Mouse (Mus musculus) brain, adult 2 months (tissue): Measurements from ENCODE around the gene Fignl2.

ENCODE experiments used
- DNase-seq: peaks from one replicate; pipeline ENCODE4 v3.0.0; 2011; ENCODE audit warnings: low read depth, low spot score

Gene Fignl2

DNA sequence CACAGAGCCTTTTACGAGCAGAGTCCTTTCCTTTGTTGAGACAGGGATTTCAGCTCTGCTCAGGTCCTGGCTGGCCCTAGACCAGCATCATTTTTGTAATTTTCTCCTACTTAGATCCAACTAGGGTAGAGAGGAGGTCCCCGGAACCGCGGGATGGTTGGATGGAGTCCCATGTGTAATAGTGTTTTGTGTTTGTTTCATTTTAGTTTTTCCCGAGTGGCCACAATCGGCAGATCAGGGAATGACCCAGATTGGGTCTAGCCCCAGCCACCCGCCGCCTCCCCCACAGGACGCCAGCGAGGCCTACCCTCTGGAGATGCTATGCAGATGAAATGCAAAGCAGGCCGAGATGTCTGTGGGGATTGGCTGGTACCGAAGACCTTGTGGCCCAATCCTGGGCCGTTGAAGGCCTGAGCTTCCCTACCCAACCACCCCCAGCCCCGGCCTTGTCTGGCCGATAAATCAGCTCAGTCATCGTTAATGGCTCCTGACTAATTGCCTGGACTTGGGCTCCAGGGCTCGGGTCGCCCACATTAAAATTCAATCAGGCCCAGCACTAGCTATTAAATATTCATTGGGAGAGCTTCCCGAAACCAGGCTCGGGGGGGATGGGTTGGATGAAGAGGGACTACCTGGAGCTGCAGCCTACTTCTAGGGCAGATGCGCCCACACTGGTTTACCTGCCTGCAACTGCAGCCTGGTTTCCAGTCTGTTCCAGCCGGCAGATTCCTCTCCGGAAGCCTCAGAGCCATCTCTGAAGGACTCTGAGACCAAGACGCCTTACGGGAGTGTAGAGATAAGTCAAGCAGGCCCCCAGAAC is 14.7 kb upstream of the Fignl2 start:
- peak; percentile 89 for DNase-seq

DNA sequence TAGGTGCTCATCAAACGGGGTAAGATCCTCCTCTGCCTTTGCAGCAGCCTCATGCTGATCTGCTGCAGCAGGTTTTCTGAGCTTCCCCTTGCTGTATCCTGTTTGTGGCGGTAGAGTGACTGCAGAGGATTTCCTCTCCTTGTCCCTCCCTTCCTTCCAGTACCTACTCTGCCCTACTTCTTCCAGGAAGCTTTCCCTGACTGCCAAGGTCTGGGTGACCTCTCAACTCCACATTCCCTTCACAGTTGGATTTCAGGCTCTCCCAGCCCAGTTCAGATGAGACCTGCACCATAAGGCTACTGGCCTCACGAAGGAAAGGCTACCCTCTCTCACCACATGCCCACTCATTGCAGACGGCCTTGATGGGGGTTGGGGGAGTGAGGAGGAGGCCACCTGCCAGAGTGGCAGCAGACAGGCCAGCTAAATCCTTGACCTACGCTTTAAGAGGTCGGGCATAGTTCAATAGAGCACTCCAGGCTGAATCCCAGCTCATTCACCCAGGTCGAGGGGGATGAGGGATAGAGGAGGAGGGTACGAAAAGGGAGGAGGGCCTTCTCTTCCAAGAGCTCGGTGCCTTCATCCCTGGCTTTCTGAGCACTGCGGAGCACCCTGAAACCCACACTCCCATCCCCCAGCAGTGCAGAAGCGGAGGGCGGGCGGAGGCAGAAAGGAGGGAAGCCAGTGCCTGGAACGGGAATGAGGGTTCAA is 13.9 kb upstream of the Fignl2 start:
- peak; percentile 46 for DNase-seq

- no peak for DNase-seq
Measured at GRCm38 (mm10) chr15:101091551-101091950, 13.2 kb upstream of the Fignl2 start.

DNA sequence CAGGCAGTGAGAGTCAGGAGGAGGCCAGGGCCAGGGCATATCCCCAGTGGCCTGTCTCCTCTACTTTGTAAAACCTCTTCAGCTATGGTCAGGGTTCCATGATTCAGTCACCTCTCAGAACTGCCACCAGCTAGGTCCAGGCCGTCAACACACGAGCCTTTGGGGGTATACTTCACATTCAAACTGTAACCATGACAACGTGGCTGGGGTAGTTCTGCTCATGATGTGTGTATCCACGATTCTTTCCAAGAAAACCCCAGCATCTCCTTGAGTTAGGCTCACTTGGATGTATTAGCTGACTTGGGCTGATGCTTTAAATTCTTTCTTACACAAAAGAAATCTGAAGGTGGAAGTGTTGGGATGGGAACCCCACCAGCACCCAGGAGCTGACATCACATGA is 9.9 kb upstream of the Fignl2 start:
- DNase-seq = peak; percentile 27

DNA sequence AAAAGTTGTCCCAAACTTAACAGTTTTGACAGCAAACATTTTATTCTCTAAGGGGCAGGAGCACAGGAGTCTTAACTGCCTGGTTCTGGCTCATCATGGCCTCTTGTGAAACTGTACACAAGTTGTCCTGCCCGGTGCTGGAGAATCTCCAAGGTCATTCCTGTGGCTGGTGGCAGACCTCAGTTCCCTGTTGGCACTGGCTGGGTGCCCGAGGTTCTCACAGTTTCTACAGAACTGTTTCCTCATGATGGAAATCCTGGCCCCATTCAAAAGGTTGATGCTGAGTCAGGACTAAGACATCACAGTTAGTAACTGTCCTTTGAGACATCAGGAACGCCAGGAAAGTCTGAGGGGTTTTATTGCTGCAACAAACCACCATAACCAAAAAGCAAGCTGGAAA is 8.6 kb upstream of the Fignl2 start:
- peak; percentile 20 for DNase-seq

DNA sequence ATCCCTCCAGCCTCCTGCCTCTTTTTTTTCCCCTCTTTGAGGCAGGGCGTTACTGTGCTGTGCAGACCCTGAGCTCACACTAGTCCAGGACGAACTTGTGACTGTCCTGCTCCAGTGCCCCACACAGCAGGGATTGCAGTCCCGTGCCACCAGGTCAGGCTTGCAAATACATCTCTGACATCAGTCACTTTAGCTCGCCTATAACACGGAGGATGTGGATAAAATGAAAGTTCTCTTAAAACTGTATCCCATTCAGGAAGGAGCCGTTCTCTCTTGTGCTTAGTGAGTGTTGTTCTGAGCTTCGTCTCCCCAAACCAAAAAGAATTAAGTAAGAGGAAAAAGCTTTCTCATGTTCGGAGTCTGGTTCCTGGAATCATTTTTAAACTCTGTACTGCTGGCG is 8.1 kb upstream of the Fignl2 start:
- no peak for DNase-seq

DNA sequence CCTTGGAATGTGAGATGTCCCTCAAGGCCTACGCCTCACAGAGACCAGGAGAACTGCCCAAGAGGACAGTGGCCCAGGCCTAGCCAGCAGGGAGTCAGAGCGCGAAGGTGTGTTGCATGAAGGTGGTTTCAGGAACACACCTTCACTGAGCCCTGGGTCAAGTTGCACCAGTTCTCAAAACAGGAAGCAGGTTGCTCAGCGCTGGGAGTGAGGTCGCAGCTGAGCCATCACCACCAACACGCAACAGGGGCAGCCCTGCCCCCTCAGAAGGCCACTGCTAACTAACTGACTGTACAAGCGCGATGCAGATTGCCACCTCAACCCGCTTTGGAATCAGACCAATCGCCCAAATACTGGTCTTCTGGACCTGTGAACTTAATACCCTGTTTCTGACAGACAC is 6.1 kb upstream of the Fignl2 start:
- DNase-seq = no peak

- DNase-seq = no peak
Measured at GRCm38 (mm10) chr15:101082236-101082635, 3.9 kb upstream of the Fignl2 start.

GRCm38 (mm10) chr15:101081035-101081548 is 2.7 kb upstream of the Fignl2 start:
- DNase-seq = no peak

GRCm38 (mm10) chr15:101080031-101080520 is 1.7 kb upstream of the Fignl2 start:
- no peak for DNase-seq

- peak; percentile 65 for DNase-seq
Measured at GRCm38 (mm10) chr15:101078731-101079156, 377 bp upstream of the Fignl2 start.

DNA sequence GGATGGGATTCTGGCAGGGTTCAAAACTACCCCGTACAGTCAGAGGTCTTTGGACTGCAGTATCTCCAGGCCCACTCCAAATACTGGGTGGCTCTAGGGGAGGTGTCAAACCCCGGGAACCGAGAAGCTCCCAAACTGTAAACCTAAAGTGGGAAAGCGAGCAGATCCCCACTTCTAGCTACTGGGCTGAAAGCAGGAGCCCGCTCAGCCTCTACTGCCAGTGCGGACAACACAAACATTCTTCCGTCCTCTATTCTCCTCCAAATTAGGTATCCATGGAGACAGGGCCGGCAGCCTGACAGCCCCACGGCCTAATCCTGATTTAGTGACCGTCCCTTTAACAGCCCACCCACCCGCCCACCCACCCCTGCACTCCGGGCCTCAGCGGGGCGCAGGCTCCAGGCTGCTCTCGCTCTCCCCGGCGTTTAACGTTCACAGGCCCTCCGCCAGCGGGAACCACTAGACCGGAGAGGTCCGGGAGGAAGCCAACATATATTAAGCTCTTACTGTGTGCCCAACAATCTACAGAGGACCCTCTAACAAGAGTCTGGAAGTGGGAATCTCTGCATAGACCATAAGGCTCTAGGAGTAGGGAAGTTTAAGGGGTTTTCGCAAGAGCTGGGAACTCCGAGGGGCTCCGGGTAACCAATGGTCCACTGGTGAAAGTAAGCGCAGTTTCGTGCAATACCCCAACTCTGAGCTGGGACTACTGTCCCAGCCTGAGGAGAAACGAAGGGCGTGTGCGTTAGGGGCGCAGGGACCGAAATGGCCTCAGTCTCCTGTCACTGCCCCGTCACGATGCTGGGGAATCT is 1.2 kb downstream of the Fignl2 start:
- peak; percentile 10 for DNase-seq

GRCm38 (mm10) chr15:101076071-101077000 is 2.0 kb downstream of the Fignl2 start:
- DNase-seq = peak; percentile 40

DNA sequence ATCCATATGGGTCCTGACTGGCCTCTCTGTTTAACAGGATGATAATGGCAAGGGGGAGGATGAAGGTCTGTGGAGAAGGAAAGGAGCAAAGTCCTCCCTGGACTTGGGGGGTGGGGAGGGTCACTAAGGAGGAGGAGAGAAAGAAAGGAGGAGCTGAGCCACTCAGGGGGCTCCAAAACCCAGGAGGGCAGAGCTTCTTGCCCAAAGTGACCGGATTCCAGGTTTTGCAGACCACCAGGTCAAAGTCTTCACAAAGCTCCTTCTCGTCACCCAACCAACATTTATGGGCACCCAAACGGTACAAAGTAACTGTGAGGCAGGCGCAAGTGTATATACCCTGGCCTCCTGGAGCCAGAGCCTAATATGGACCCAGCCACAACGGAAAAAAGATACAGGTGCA is 2.7 kb downstream of the Fignl2 start:
- no peak for DNase-seq

- DNase-seq = no peak
Measured at GRCm38 (mm10) chr15:101075150-101075549, 3.2 kb downstream of the Fignl2 start.

DNA sequence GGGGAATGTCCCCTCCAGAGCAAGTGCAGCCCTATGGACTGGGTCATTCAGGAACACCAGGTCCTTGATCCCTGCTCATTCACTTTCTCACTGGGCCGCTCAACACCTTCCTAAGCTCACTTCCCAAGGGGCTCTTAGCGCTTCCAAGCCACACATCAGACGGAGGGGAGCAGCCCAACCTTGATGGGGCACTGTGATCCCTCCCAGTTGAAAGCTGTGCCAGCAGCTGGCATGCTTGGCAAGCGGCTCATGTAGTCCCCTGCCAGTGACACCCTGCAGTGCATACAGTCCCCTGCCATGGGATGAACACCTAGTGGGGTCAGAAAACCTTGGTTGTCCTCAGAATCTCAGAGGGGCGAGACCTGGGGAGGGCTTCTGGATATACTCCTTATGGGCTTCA is 4.3 kb downstream of the Fignl2 start:
- DNase-seq = no peak

- DNase-seq = no peak
Measured at GRCm38 (mm10) chr15:101072736-101073135, 5.6 kb downstream of the Fignl2 start.

GRCm38 (mm10) chr15:101070762-101071161 is 7.6 kb downstream of the Fignl2 start:
- no peak for DNase-seq

DNA sequence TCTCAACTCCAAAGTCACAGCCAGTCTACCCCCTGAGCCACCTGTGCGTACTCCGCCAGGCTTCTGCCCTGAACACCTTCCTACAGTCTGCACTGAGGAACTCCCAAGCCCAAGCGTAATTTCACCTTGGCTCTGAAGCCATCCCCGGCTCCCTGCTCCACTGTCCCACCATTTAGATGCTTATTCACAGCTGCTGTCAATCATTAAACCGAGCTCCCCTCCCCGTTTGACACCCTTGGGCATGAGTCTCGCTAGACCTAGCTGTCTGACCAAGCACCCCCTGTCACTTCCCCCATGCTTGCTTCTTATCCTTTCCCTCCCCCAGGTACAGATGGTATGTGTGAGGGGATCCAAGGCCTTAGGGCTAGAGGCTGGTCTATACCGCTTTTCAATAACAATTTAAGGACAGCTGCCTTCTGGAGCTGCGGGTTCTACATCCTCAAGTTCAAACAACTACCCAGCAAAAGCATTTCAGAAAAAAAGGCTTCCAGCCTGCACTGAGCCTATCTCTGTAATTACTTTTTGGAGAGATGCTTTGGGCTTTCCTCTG is 8.7 kb downstream of the Fignl2 start:
- no peak for DNase-seq

DNA sequence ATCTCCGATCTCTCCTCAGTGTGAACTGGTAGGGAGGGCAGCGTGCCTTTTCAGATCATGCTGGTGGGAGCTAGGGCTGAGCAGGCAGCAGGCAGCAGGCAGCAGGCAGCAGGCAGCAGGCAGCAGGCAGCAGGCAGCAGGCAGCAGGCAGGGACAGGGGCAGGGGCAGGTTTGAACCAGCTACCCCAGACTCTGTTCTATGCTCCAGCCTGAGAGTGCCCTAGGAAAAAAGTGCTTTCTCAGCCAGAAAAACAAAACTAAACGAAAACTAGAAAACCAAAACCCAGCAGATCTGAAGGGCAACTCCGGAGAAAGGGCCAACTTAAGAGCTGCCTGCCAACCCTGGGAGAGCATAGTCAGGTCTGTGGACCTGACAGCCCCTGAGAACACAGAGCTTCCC is 9.7 kb downstream of the Fignl2 start:
- DNase-seq = no peak
